Mouse (Mus musculus) fat pad, adult 2 months (tissue): ENCODE data around the gene Fbxo5.

Experiments used
- DNase-seq: peaks from one replicate; pipeline ENCODE4 v3.0.0-alpha.2; 2011; ENCODE audit warnings: low read depth, low spot score; ENCODE audit errors: extremely low read depth

Fbxo5 gene

GRCm38 (mm10) chr10:5786923-5787322 lies 18.5 kb downstream of the Fbxo5 start:
- no peak for DNase-seq
